Mouse (Mus musculus) spleen, postnatal 0 days (tissue): ENCODE measurements around the gene Il1f5. TPM values are rescaled to one million over a fixed set of nuclear protein-coding genes. Genes with fewer than 3 reads are reported as not detected.

ENCODE experiments used
- polyA plus RNA-seq: library from polyadenylated mRNA; unstranded; fragments of >200 nt; fragmentation: Nextera tagmentation; extraction: Ambion mirVana; gene quantifications from 2 replicates; pipeline ENCODE4 v1.2.1, GENCODE M21; 2015

The Il1f5 gene
- not detected in 2 replicates for polyA plus RNA-seq

DNA sequence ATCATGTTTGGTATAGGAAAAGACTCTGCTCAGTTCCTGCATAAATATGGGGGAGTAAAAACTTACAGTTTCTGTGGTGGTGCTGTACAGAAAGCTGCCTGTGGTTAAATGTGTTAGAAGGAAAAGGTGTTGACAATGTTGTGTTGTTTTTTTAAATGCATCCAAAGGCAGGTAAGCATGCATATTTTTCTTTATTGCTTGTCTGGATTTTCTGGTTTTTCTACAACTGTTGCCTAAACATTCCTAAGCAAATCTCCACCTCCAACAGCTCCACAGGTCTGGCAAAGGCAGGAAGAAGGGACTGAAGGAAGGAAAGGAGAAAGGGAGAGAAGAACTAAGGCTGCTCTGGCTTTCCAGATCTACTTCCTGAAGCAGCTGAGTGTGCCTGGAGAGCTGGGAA is at the start of gene Il1f5:
Gene Il1f5 (plus strand): TSS at position 301 of the 400 bp plus-strand sequence.

DNA sequence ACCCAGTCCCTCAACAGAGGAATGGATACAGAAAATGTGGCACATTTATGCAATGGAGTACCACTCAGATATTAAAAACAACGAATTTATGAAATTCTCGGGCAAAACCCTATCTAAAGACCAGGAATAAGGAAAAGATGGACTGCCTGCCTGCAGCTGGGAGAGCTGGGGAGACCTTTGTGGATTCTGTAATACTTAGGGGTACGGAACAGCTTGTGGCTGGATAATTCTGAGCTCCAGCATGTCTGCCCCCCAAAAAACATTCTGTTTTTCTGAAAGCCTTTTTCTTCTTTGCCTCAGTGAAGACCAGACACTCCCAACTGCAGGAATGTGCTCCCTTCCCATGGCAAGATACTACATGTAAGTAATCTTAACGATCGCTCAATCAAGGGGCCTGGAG is 14.1 kb downstream of the Il1f5 start, which contains the start of gene Il1f10:
Gene Il1f10 (plus strand): TSS at position 301 of the 400 bp plus-strand sequence.

Other genes with a start within 250 kb of the Il1f5 start
- gene Hnmt, start 227.6 kb upstream of the Il1f5 start, polyA plus RNA-seq, result 1.8 and 2.3 TPM in 2 replicates
- not detected in 2 replicates for gene Tbpl2, start 180.4 kb upstream of the Il1f5 start, polyA plus RNA-seq
- not detected in 2 replicates for gene Il1f8, start 123.8 kb upstream of the Il1f5 start, polyA plus RNA-seq
- 5.7 and 7.7 TPM in 2 replicates for gene Il1f9, start 90.5 kb upstream of the Il1f5 start, polyA plus RNA-seq
- gene Il1f6, start 61.5 kb upstream of the Il1f5 start, polyA plus RNA-seq, result not detected in 2 replicates
- not detected in 2 replicates for gene Il1f10, start 14.2 kb downstream of the Il1f5 start, polyA plus RNA-seq
- gene Il1rn, start 59.9 kb downstream of the Il1f5 start, polyA plus RNA-seq, result 6.5 and 6.7 TPM in 2 replicates
- 7.8 and 10.1 TPM in 2 replicates for gene Psd4, start 90.6 kb downstream of the Il1f5 start, polyA plus RNA-seq
- 0.05 and 0.14 TPM in 2 replicates for gene Pax8, start 198.6 kb downstream of the Il1f5 start, polyA plus RNA-seq